Mouse (Mus musculus) limb, embryonic 14.5 days (tissue): ENCODE results near the gene Trim31. TPM values are rescaled to one million over a fixed set of nuclear protein-coding genes. Genes with fewer than 3 reads are reported as not detected.

Experiments used
- ATAC-seq: fragments of 200-750 bp; cut with Nextera tagmentation; 2 replicates; pipeline ENCODE4 v1.8.0; 2017; ENCODE audit warnings: low read depth, moderate number of reproducible peaks, moderate TSS enrichment; ENCODE audit not compliant: low FRiP score
- DNase-seq: peaks from one replicate; pipeline ENCODE4 v3.0.0-alpha.2; 2015; ENCODE audit warnings: low spot score
- H3K27ac ChIP-seq: fragments of 300-500 bp; sonication (generic); replicated peaks from 2 replicates; pipeline ENCODE4 v1.5.1; 2014; ENCODE audit warnings: low read depth, mild to moderate bottlenecking, low read length, moderate library complexity, mixed read lengths
- H3K27me3 ChIP-seq: fragments of 300-500 bp; sonication (generic); 2 replicates; pipeline ENCODE4 v1.6.1; 2014; ENCODE audit warnings: low read length, mixed read lengths; ENCODE audit not compliant: control insufficient read depth, insufficient read depth
- H3K36me3 ChIP-seq: fragments of 300-500 bp; sonication (generic); 2 replicates; pipeline ENCODE4 v1.6.1; 2014; ENCODE audit warnings: mild to moderate bottlenecking, low read length, moderate library complexity, mixed read lengths; ENCODE audit not compliant: control insufficient read depth, insufficient read depth
- H3K4me1 ChIP-seq: fragments of 300-500 bp; sonication (generic); 2 replicates; pipeline ENCODE4 v1.6.1; 2014; ENCODE audit warnings: antibody characterized with exemption, low read length, mixed read lengths; ENCODE audit not compliant: control insufficient read depth, insufficient read depth
- H3K4me2 ChIP-seq: fragments of 300-500 bp; sonication (generic); replicated peaks from 2 replicates; pipeline ENCODE4 v1.6.1; 2014; ENCODE audit warnings: low read depth, mild to moderate bottlenecking, low read length, moderate library complexity; ENCODE audit not compliant: severe bottlenecking
- H3K4me3 ChIP-seq: fragments of 300-500 bp; sonication (generic); replicated peaks from 2 replicates; pipeline ENCODE4 v1.5.1; 2014; ENCODE audit warnings: low read length
- H3K9ac ChIP-seq: fragments of 300-500 bp; sonication (generic); 2 replicates; pipeline ENCODE4 v1.6.1; 2014; ENCODE audit warnings: mild to moderate bottlenecking, low read depth, low read length, moderate library complexity; ENCODE audit not compliant: severe bottlenecking
- H3K9me3 ChIP-seq: fragments of 300-500 bp; sonication (generic); 2 replicates; pipeline ENCODE4 v1.6.1; 2016; ENCODE audit warnings: low read length; ENCODE audit not compliant: control insufficient read depth
- POLR2A ChIP-seq: fragments of 200-500 bp; IDR thresholded peaks from 2 replicates; pipeline ENCODE4 v1.8.0; 2012; ENCODE audit warnings: inconsistent platforms, mild to moderate bottlenecking, moderate library complexity, borderline replicate concordance; ENCODE audit not compliant: insufficient read depth, insufficient read length; ENCODE audit errors: extremely low read depth
- WGBS: fragments of 180-500 bp; shearing (Covaris S2); extraction: QIAGEN DNeasy Blood & Tissue Kit; methylation state at CpG from one replicate; pipeline ENCODE4 v1.1.7; 2014; 5-methylcytosine and 5-hydroxymethylcytosine counted together
- polyA plus RNA-seq, 2 experiments: library from polyadenylated mRNA; depleted of rRNA in 1 of 2; stranded (reverse) in 1 of 2; unstranded in 1 of 2; fragments of >200 nt; fragmentation: Nextera tagmentation in 1 of 2; extraction: Ambion mirVana in 1 of 2; gene quantifications; 2 replicates each; pipeline versions ENCODE4 v1.2.1 to v1.2.3; 2012 to 2014

Trim31 gene
- polyA plus RNA-seq, 2 experiments = not detected

DNA sequence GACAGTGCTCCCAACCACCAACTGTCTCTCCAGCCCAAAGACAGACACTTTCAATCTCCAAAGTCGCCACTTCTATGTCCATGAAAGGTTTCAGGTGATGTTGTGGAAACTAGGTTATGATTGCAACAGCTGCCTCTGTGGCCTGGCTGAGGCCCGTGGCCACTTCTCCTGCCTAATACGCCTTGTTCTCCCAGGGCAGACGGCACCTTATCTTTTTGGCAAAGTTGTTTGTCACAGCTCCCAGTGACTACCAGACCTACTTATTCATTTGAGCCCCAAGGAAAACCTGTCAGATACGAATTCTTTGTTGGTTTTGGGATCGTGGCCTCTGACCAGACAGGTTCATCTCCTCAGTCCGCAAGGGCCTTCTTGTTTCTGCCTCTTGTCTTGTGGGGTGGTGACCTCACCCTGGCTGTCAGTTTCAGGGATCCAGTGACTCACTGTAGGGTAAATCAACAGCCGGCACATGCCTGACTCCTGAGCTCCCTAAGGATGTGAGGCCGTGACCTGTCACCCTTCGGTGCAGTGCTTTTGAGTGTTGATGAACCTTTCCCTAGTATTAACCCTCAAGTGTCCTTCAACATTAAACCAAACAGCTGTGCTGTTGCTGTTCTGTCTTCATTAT lies 29.7 kb downstream of the Trim31 start:
- TF ChIP-seq POLR2A = no peak
- H3K4me3 ChIP-seq = no peak overlapping the region
- no peaks in the 10 kb centered on the region for H3K36me3 ChIP-seq
- no peaks in the 10 kb centered on the region for H3K4me1 ChIP-seq
- 58% methylated on average over 10 of the region's 10 CpGs for WGBS
- no peak overlapping the region for H3K9ac ChIP-seq
- H3K4me2 ChIP-seq = no peak overlapping the region
- DNase-seq (no peak), ATAC-seq (no peak)
- H3K27ac ChIP-seq = no peak overlapping the region
- H3K9me3 ChIP-seq = no peaks in the 10 kb centered on the region
- no peaks in the 10 kb centered on the region for H3K27me3 ChIP-seq

DNA sequence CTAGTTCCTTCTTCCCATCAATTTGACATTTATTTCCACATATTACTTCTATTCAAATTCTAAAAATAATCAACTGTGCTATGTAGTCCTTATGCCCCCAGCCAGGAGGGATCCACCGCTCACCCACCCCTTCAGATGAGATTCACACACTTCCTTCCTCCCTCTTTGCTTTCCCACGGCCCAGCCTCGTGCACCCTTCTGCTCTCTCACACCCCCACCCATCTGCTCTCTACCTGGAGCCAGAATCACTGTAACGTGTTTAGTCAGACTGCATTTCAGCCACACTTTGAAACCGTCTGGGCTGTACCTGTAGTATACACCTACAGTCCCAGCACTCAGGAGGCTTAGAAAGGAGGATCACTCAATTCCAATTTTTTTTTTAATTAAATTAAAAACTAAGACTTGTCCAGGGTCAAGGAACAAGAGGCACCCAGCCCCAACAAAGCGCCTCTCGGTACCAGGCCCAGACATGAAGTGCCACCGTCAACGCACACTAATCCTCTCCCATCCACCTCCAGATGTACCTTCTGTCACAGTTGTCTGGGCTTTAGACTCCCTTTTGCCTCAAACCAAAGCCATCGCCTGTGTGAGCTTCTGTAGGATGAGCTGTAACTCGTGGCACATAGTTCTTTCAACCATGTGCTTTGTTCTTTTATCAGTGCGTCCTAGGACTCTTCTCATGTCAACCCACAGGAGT lies 31.5 kb downstream of the Trim31 start:
- Histone ChIP-seq H3K4me3 (no peak overlapping the region), H3K4me2 (no peak overlapping the region), H3K36me3 (no peaks in the 10 kb centered on the region), H3K9ac (no peak overlapping the region), H3K27me3 (no peaks in the 10 kb centered on the region), H3K27ac (no peak overlapping the region), H3K4me1 (no peaks in the 10 kb centered on the region), H3K9me3 (no peaks in the 10 kb centered on the region)
- no peak for TF ChIP-seq POLR2A
- ATAC-seq (no peak), DNase-seq (no peak)
- WGBS = 71% methylated on average over 12 of the region's 12 CpGs

DNA sequence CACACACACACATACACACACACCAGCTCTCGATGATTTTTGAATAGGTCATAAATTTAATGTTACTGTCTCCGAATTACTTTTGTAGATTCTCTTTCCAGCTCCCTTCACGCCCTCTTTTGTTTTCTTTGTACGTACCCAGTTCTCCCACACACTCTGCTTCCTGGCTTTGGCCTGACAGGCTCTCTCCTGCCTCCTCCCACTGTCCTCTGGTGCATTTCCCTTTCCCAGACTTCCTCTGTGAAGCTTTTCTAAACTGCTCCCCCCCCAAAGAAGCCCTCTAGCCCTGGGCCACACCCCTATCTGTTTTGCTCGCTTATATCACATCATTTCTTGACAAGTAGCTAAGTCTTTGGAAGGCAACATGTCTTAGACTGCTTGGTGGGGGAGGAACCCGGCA lies 32.3 kb downstream of the Trim31 start:
- DNase-seq (no peak), ATAC-seq (no peak)
- no peak overlapping the region for H3K27ac ChIP-seq
- no peaks in the 10 kb centered on the region for H3K36me3 ChIP-seq
- H3K9ac ChIP-seq = no peak overlapping the region
- no peak overlapping the region for H3K4me2 ChIP-seq
- no peaks in the 10 kb centered on the region for H3K27me3 ChIP-seq
- no peaks in the 10 kb centered on the region for H3K4me1 ChIP-seq
- H3K4me3 ChIP-seq = no peak overlapping the region
- TF ChIP-seq POLR2A = no peak
- H3K9me3 ChIP-seq = no peaks in the 10 kb centered on the region
- WGBS = 69% methylated on average over 6 of the region's 6 CpGs

- no peaks in the 10 kb centered on the region for H3K36me3 ChIP-seq
- TF ChIP-seq POLR2A = no peak
- WGBS = 86% methylated on average over 4 of the region's 4 CpGs
- H3K4me3 ChIP-seq = no peak overlapping the region
- H3K27me3 ChIP-seq = no peaks in the 10 kb centered on the region
- H3K27ac ChIP-seq = no peak overlapping the region
- H3K4me2 ChIP-seq = no peak overlapping the region
- DNase-seq (no peak), ATAC-seq (no peak)
- H3K9ac ChIP-seq = no peak overlapping the region
- H3K4me1 ChIP-seq = no peaks in the 10 kb centered on the region
- H3K9me3 ChIP-seq = no peaks in the 10 kb centered on the region
These were observed 33.2 kb downstream of the Trim31 start for GRCm38 (mm10) chr17:36931130-36931529.

GRCm38 (mm10) chr17:36931806-36932205 lies 33.9 kb downstream of the Trim31 start:
- WGBS = 71% methylated on average over 2 of the region's 2 CpGs
- Histone ChIP-seq H3K36me3 (no peaks in the 10 kb centered on the region), H3K9ac (no peak overlapping the region), H3K27me3 (no peaks in the 10 kb centered on the region), H3K4me2 (no peak overlapping the region), H3K4me1 (no peaks in the 10 kb centered on the region), H3K4me3 (no peak overlapping the region), H3K27ac (no peak overlapping the region), H3K9me3 (no peaks in the 10 kb centered on the region)
- DNase-seq (no peak), ATAC-seq (no peak)
- no peak for TF ChIP-seq POLR2A
